Mouse (Mus musculus) gastrocnemius, adult 18-20 months (tissue): ENCODE measurements at regions not wholly inside any gene's neighbourhood (a gene's known extent, or its start where the extent isn't known, plus 50 kb on each side); places are given as distances from the start of the nearest gene placed in this dataset.
A peak's percentile ranks its signal among the peaks of the same experiment; 100 is the strongest.

ENCODE experiments used
- DNase-seq: peaks from one replicate; pipeline ENCODE4 v3.0.0; 2021; ENCODE audit warnings: low spot score

GRCm38 (mm10) chr3:101749841-101750240, 98.9 kb downstream of the Mab21l3 start:
- no peak for DNase-seq

- DNase-seq, result no peak
Measured at GRCm38 (mm10) chr3:101749031-101749632, 99.6 kb downstream of the Mab21l3 start.

GRCm38 (mm10) chr3:101748186-101748585, 100.6 kb downstream of the Mab21l3 start:
- DNase-seq, result no peak

- DNase-seq, result no peak
Measured at GRCm38 (mm10) chr3:101740906-101741305, 107.9 kb downstream of the Mab21l3 start.

GRCm38 (mm10) chr3:101737197-101737596, 111.6 kb downstream of the Mab21l3 start:
- no peak for DNase-seq

GRCm38 (mm10) chr3:101729044-101729443, 119.7 kb downstream of the Mab21l3 start:
- no peak for DNase-seq

- no peak for DNase-seq
Measured at GRCm38 (mm10) chr3:101722926-101723325, 118.4 kb upstream of the Atp1a1 start.

- DNase-seq, result no peak
Measured at GRCm38 (mm10) chr3:101722001-101722400, 117.5 kb upstream of the Atp1a1 start.

- no peak for DNase-seq
Measured at GRCm38 (mm10) chr3:101715416-101715815, 110.9 kb upstream of the Atp1a1 start.

GRCm38 (mm10) chr3:101714810-101715209, 110.3 kb upstream of the Atp1a1 start:
- no peak for DNase-seq

- no peak for DNase-seq
Measured at GRCm38 (mm10) chr3:101713669-101714068, 109.2 kb upstream of the Atp1a1 start.

GRCm38 (mm10) chr3:101713138-101713638, 108.7 kb upstream of the Atp1a1 start:
- DNase-seq, result peak; percentile 57

- DNase-seq, result peak; percentile 5
Measured at GRCm38 (mm10) chr3:101712666-101713065, 108.2 kb upstream of the Atp1a1 start.

GRCm38 (mm10) chr3:101711594-101712171, 107.2 kb upstream of the Atp1a1 start:
- peak; percentile 37 for DNase-seq

- DNase-seq, result no peak
Measured at GRCm38 (mm10) chr3:101709379-101709970, 105.0 kb upstream of the Atp1a1 start.

GRCm38 (mm10) chr3:101708821-101709220, 104.3 kb upstream of the Atp1a1 start:
- DNase-seq, result no peak

- peak; percentile 11 for DNase-seq
Measured at GRCm38 (mm10) chr3:101704919-101705318, 100.4 kb upstream of the Atp1a1 start.

- no peak for DNase-seq
Measured at GRCm38 (mm10) chr3:101704326-101704725, 99.8 kb upstream of the Atp1a1 start.

GRCm38 (mm10) chr3:101701763-101702173, 97.3 kb upstream of the Atp1a1 start:
- DNase-seq, result no peak

GRCm38 (mm10) chr3:101700974-101701610, 96.6 kb upstream of the Atp1a1 start:
- no peak for DNase-seq

GRCm38 (mm10) chr3:101699929-101700681, 95.6 kb upstream of the Atp1a1 start:
- DNase-seq, result peak; percentile 4

GRCm38 (mm10) chr3:101696832-101697231, 92.3 kb upstream of the Atp1a1 start:
- no peak for DNase-seq
